Mouse (Mus musculus) CD4-positive naive resting alpha-beta T cell, adult 76 days (primary cell): ENCODE measurements around the gene Cbr4. TPM values are rescaled to one million over a fixed set of nuclear protein-coding genes. Genes with fewer than 3 reads are reported as not detected.

Experiments
- total RNA-seq: library from RNA; stranded (reverse); gene quantifications from one replicate; pipeline ENCODE4 v1.2.4, GENCODE M21; 2023

Cbr4 gene
- total RNA-seq, result 5.6 TPM

DNA sequence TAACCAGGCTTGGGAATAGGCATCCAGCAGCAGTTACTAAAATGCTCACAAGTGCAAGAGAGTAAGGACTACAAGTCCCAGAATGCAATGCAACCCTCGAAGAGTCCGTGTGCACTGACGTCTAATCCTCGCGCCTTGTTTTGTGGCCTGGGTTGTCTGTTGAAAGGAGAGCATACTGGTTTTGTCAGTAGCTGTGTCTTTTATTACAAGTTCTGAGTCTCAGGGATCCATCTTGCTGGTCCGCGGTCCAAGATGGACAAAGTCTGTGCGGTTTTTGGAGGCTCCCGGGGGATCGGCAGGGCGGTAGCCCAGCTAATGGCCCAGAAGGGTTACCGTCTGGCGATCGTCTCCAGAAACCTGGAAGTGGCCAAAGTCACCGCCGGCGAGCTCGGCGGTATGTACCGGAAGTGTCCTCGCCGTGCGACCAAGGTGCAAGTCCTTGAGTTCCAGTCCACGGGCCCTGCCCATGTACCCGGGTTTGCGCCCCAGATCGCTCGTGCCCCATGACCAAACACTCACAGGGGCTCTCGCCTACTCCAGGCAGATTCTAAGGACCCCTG, at the start of gene Cbr4:
Gene Cbr4, plus strand, starts transcription at position 138 of the 560 bp plus-strand sequence.

